Mouse (Mus musculus) olfactory bulb, adult 2 months (tissue): ENCODE measurements at regions not wholly inside any gene's neighbourhood (a gene's known extent, or its start where the extent isn't known, plus 50 kb on each side); places are given as distances from the start of the nearest gene placed in this dataset.

ENCODE experiments used
- CTCF ChIP-seq: fragments of 200-500 bp; IDR thresholded peaks from 2 replicates; pipeline ENCODE4 v1.5.1; 2012; ENCODE audit warnings: low read depth, mild to moderate bottlenecking, low read length, moderate library complexity; ENCODE audit not compliant: insufficient read depth
- POLR2A ChIP-seq: fragments of 200-500 bp; IDR thresholded peaks from 2 replicates; pipeline ENCODE4 v1.6.1; 2012; ENCODE audit warnings: mild to moderate bottlenecking, low read depth, low read length, moderate library complexity; ENCODE audit not compliant: insufficient read depth

DNA sequence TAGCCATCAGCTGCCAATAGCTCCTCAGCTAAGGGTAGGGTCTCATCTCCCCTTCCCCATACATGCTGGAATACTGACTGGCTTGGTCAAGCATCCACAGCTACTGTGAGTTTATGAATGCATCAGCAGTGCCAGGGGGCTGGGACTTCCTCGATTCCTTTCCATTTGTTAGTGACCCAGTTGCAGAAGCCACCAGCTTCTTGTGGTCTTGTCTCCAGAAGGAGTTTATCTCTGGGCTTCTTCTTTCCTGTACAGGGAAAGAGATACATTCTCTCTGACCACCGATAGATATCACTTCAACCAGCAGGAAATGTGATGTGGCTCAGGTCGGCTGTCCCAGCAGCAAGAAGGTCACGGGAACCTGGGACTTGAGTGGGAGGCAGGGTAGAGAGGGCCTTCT, 127.0 kb downstream of the 9530068E07Rik start:
- TF ChIP-seq POLR2A (no peak), CTCF (no peak)
